Mouse (Mus musculus) midbrain, embryonic 11.5 days (tissue): ENCODE data around the gene S100z. TPM values are rescaled to one million over a fixed set of nuclear protein-coding genes. Genes with fewer than 3 reads are reported as not detected.

Source experiments
- ATAC-seq: fragments of 200-750 bp; cut with Nextera tagmentation; 2 replicates; pipeline ENCODE4 v1.8.0; 2017; ENCODE audit warnings: moderate TSS enrichment, moderate library complexity; ENCODE audit not compliant: low FRiP score
- DNase-seq: peaks from one replicate; pipeline ENCODE4 v3.0.0; 2015; ENCODE audit warnings: low spot score; ENCODE audit errors: missing footprints
- H3K27ac ChIP-seq: fragments of 300-500 bp; sonication (generic); 2 replicates; pipeline ENCODE4 v1.5.1; 2014; ENCODE audit warnings: low read depth, low read length
- H3K27me3 ChIP-seq: fragments of 300-500 bp; sonication (generic); 2 replicates; pipeline ENCODE4 v1.6.1; 2014; ENCODE audit warnings: mild to moderate bottlenecking, low read length, moderate library complexity, mixed read lengths; ENCODE audit not compliant: control insufficient read depth, insufficient read depth
- H3K36me3 ChIP-seq: fragments of 300-500 bp; sonication (generic); 2 replicates; pipeline ENCODE4 v1.6.1; 2014; ENCODE audit warnings: mild to moderate bottlenecking, low read length, moderate library complexity, mixed read lengths; ENCODE audit not compliant: control insufficient read depth, insufficient read depth
- H3K4me1 ChIP-seq: fragments of 300-500 bp; sonication (generic); 2 replicates; pipeline ENCODE4 v1.6.1; 2014; ENCODE audit warnings: low read length; ENCODE audit not compliant: control insufficient read depth, insufficient read depth
- H3K4me2 ChIP-seq: fragments of 300-500 bp; sonication (generic); 2 replicates; pipeline ENCODE4 v1.6.1; 2014; ENCODE audit warnings: mild to moderate bottlenecking, moderate library complexity
- H3K4me3 ChIP-seq: fragments of 300-500 bp; sonication (generic); 2 replicates; pipeline ENCODE4 v1.5.1; 2014; ENCODE audit warnings: low read depth, low read length
- H3K9ac ChIP-seq: fragments of 300-500 bp; sonication (generic); 2 replicates; pipeline ENCODE4 v1.6.1; 2014; ENCODE audit warnings: low read length
- H3K9me3 ChIP-seq: fragments of 300-500 bp; sonication (generic); 2 replicates; pipeline ENCODE4 v1.6.1; 2016; ENCODE audit warnings: low read length; ENCODE audit not compliant: control insufficient read depth
- WGBS: fragments of 180-500 bp; shearing (Covaris S2); extraction: QIAGEN DNeasy Blood & Tissue Kit; methylation state at CpG from one replicate; pipeline ENCODE4 v1.1.7; 2014; 5-methylcytosine and 5-hydroxymethylcytosine counted together
- polyA plus RNA-seq: library from polyadenylated mRNA; unstranded; fragments of >200 nt; fragmentation: Nextera tagmentation; extraction: Ambion mirVana; gene quantifications from 2 replicates; pipeline ENCODE4 v1.2.1, GENCODE M21; 2014

Gene S100z
- polyA plus RNA-seq, 1 experiment from 2014 or later, result not detected

GRCm38 (mm10) chr13:95439569-95439968, 39.0 kb downstream of the S100z start:
- H3K9ac ChIP-seq, result no peak overlapping the region
- no peak for DNase-seq
- 85% methylated on average over 5 of the region's 5 CpGs for WGBS
- H3K27ac ChIP-seq, result no peak overlapping the region
- H3K4me1 ChIP-seq, result peaks cover 8% of the 10 kb centered on the region; the same call in 1 of the 2 replicates
- H3K9me3 ChIP-seq, result no peaks in the 10 kb centered on the region
- no peaks in the 10 kb centered on the region for H3K36me3 ChIP-seq
- no peak overlapping the region for H3K4me3 ChIP-seq
- peaks cover 11% of the 10 kb centered on the region for H3K27me3 ChIP-seq
- no peak overlapping the region for H3K4me2 ChIP-seq
- no peak for ATAC-seq

GRCm38 (mm10) chr13:95431760-95432159, 46.8 kb downstream of the S100z start:
- no peaks in the 10 kb centered on the region for H3K9me3 ChIP-seq
- H3K4me3 ChIP-seq, result no peak overlapping the region
- H3K27ac ChIP-seq, result no peak overlapping the region
- ATAC-seq (no peak), DNase-seq (no peak)
- H3K4me2 ChIP-seq, result no peak overlapping the region
- no peaks in the 10 kb centered on the region for H3K27me3 ChIP-seq
- no peaks in the 10 kb centered on the region for H3K36me3 ChIP-seq
- no peak overlapping the region for H3K9ac ChIP-seq
- 0 out of 2 replicates have a peak, but pooled peaks cover 6% of the 10 kb centered on the region for H3K4me1 ChIP-seq
- 86% methylated on average over 10 of the region's 10 CpGs for WGBS

- Histone ChIP-seq H3K4me3 (no peak overlapping the region), H3K9me3 (no peaks in the 10 kb centered on the region), H3K27ac (no peak overlapping the region), H3K4me2 (no peak overlapping the region), H3K27me3 (no peaks in the 10 kb centered on the region), H3K36me3 (no peaks in the 10 kb centered on the region), H3K9ac (no peak overlapping the region), H3K4me1 (0 out of 2 replicates have a peak, but pooled peaks cover 6% of the 10 kb centered on the region)
- WGBS, result 91% methylated on average over 3 of the region's 3 CpGs
- ATAC-seq (no peak), DNase-seq (no peak)
These were observed 51.0 kb downstream of the S100z start for GRCm38 (mm10) chr13:95427499-95427898.

Other genes starting within 250 kb of the S100z start
- 1.9 and 2.3 TPM in 2 replicates for gene Pde8b, start 228.4 kb downstream of the S100z start, polyA plus RNA-seq
- gene Zbed3, start 155.1 kb downstream of the S100z start, polyA plus RNA-seq, result 45.7 and 48.5 TPM in 2 replicates
- 55.1 and 56.5 TPM in 2 replicates for gene Aggf1, start 103.4 kb downstream of the S100z start, polyA plus RNA-seq
- gene Crhbp, start 33.8 kb downstream of the S100z start, polyA plus RNA-seq, result 1.9 TPM in 2 replicates
- 0.23 and 0.49 TPM in 2 replicates for gene F2rl1, start 46.5 kb upstream of the S100z start, polyA plus RNA-seq
- 129 and 143 TPM in 2 replicates for gene F2r, start 139.8 kb upstream of the S100z start, polyA plus RNA-seq
- 2.9 and 3.0 TPM in 2 replicates for gene F2rl2, start 218.1 kb upstream of the S100z start, polyA plus RNA-seq